Mouse (Mus musculus) macrophage (primary cell): ENCODE measurements around the gene Strip1. TPM values are rescaled to one million over a fixed set of nuclear protein-coding genes. Genes with fewer than 3 reads are reported as not detected.

Experiments
- H3K27ac ChIP-seq: fragments of 350-480 bp; formaldehyde crosslinking; 2 replicates; pipeline ENCODE4 v1.9.0; 2021
- H3K36me3 ChIP-seq: fragments of 350-480 bp; formaldehyde crosslinking; 2 replicates; pipeline ENCODE4 v1.9.0; 2021; ENCODE audit errors: inconsistent target
- H3K4me3 ChIP-seq: fragments of 350-480 bp; formaldehyde crosslinking; 2 replicates; pipeline ENCODE4 v1.9.0; 2021; ENCODE audit errors: inconsistent target
- H3K79me2 ChIP-seq: fragments of 350-480 bp; formaldehyde crosslinking; 2 replicates; pipeline ENCODE4 v1.9.0; 2021; ENCODE audit errors: inconsistent target
- WGBS: methylation state at CpG from one replicate; pipeline ENCODE4 v1.1.7; 2026; ENCODE audit warnings: inconsistent platforms; ENCODE audit not compliant: missing documents; 5-methylcytosine and 5-hydroxymethylcytosine counted together
- polyA plus RNA-seq: library from polyadenylated mRNA; stranded (reverse); fragments of 250-400 nt; gene quantifications from 3 replicates; pipeline ENCODE4 v1.2.4, GENCODE M21; 2018; ENCODE audit warnings: inconsistent platforms

Gene Strip1
- polyA plus RNA-seq, 1 experiment from 2014 or later: 20.6 TPM

DNA sequence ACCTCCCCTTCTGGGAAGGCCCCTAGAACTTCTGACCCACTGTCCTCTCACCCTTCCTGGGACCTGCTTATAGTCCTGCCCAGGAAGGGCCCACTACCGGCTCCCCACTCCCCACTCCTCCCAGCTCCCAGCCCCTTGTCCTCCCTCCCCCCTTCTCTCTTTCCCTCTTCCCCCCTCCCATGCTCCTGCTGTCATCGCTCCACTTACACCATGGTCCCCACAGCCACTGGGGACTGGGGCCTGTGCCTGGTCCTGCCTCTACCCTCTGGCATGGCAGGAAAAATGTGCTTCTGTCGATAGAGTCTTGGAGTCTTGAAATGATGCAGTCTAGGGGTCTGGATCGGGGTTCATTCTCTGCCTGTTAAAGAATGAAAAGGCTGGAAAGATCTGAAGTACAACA, 67.6 kb downstream of the Strip1 start:
- H3K36me3 ChIP-seq: no peaks in the 10 kb centered on the region
- H3K27ac ChIP-seq: no peak overlapping the region
- no peaks in the 10 kb centered on the region for H3K79me2 ChIP-seq
- 81% methylated on average over 3 of the region's 4 CpGs for WGBS
- H3K4me3 ChIP-seq: no peak overlapping the region

GRCm38 (mm10) chr3:107562591-107562990, 68.9 kb downstream of the Strip1 start:
- no peak overlapping the region for H3K4me3 ChIP-seq
- WGBS: 95% methylated on average over 4 of the region's 4 CpGs
- no peaks in the 10 kb centered on the region for H3K79me2 ChIP-seq
- H3K36me3 ChIP-seq: no peaks in the 10 kb centered on the region
- no peak overlapping the region for H3K27ac ChIP-seq

Other genes with a start within 250 kb of the Strip1 start
- gene Kcnc4, start 172.1 kb downstream of the Strip1 start, polyA plus RNA-seq: not detected in 3 replicates
- 0.04 to 0.05 TPM in 2 of 3 replicates, not detected in the other for gene Slc6a17, start 113.7 kb downstream of the Strip1 start, polyA plus RNA-seq
- gene Ubl4b, start 76.6 kb downstream of the Strip1 start, polyA plus RNA-seq: not detected in 3 replicates
- gene Alx3, start 36.7 kb downstream of the Strip1 start, polyA plus RNA-seq: not detected in 3 replicates
- not detected in 3 replicates for gene Gm10961, start 372 bp downstream of the Strip1 start, polyA plus RNA-seq
- 55.7 to 68.7 TPM (median 62.3 TPM) in 3 replicates for gene Ahcyl1, start 64.9 kb upstream of the Strip1 start, polyA plus RNA-seq
- gene Csf1, start 128.8 kb upstream of the Strip1 start, polyA plus RNA-seq: 11.6 to 36.6 TPM (median 21.9 TPM) in 3 replicates
- not detected in 3 replicates for gene Eps8l3, start 245.5 kb upstream of the Strip1 start, polyA plus RNA-seq